Mouse (Mus musculus) limb, embryonic 14.5 days (tissue): Measurements from ENCODE around the gene Vti1a. TPM values are rescaled to one million over a fixed set of nuclear protein-coding genes. Genes with fewer than 3 reads are reported as not detected.

Experiments used
- ATAC-seq: fragments of 200-750 bp; cut with Nextera tagmentation; 2 replicates; pipeline ENCODE4 v1.8.0; 2017; ENCODE audit warnings: low read depth, moderate number of reproducible peaks, moderate TSS enrichment; ENCODE audit not compliant: low FRiP score
- DNase-seq: peaks from one replicate; pipeline ENCODE4 v3.0.0-alpha.2; 2015; ENCODE audit warnings: low spot score
- H3K27ac ChIP-seq: fragments of 300-500 bp; sonication (generic); replicated peaks from 2 replicates; pipeline ENCODE4 v1.5.1; 2014; ENCODE audit warnings: low read depth, mild to moderate bottlenecking, low read length, moderate library complexity, mixed read lengths
- H3K27me3 ChIP-seq: fragments of 300-500 bp; sonication (generic); 2 replicates; pipeline ENCODE4 v1.6.1; 2014; ENCODE audit warnings: low read length, mixed read lengths; ENCODE audit not compliant: control insufficient read depth, insufficient read depth
- H3K36me3 ChIP-seq: fragments of 300-500 bp; sonication (generic); 2 replicates; pipeline ENCODE4 v1.6.1; 2014; ENCODE audit warnings: mild to moderate bottlenecking, low read length, moderate library complexity, mixed read lengths; ENCODE audit not compliant: control insufficient read depth, insufficient read depth
- H3K4me1 ChIP-seq: fragments of 300-500 bp; sonication (generic); 2 replicates; pipeline ENCODE4 v1.6.1; 2014; ENCODE audit warnings: antibody characterized with exemption, low read length, mixed read lengths; ENCODE audit not compliant: control insufficient read depth, insufficient read depth
- H3K4me2 ChIP-seq: fragments of 300-500 bp; sonication (generic); replicated peaks from 2 replicates; pipeline ENCODE4 v1.6.1; 2014; ENCODE audit warnings: low read depth, mild to moderate bottlenecking, low read length, moderate library complexity; ENCODE audit not compliant: severe bottlenecking
- H3K4me3 ChIP-seq: fragments of 300-500 bp; sonication (generic); replicated peaks from 2 replicates; pipeline ENCODE4 v1.5.1; 2014; ENCODE audit warnings: low read length
- H3K9ac ChIP-seq: fragments of 300-500 bp; sonication (generic); 2 replicates; pipeline ENCODE4 v1.6.1; 2014; ENCODE audit warnings: mild to moderate bottlenecking, low read depth, low read length, moderate library complexity; ENCODE audit not compliant: severe bottlenecking
- H3K9me3 ChIP-seq: fragments of 300-500 bp; sonication (generic); 2 replicates; pipeline ENCODE4 v1.6.1; 2016; ENCODE audit warnings: low read length; ENCODE audit not compliant: control insufficient read depth
- POLR2A ChIP-seq: fragments of 200-500 bp; IDR thresholded peaks from 2 replicates; pipeline ENCODE4 v1.8.0; 2012; ENCODE audit warnings: inconsistent platforms, mild to moderate bottlenecking, moderate library complexity, borderline replicate concordance; ENCODE audit not compliant: insufficient read depth, insufficient read length; ENCODE audit errors: extremely low read depth
- WGBS: fragments of 180-500 bp; shearing (Covaris S2); extraction: QIAGEN DNeasy Blood & Tissue Kit; methylation state at CpG from one replicate; pipeline ENCODE4 v1.1.7; 2014; 5-methylcytosine and 5-hydroxymethylcytosine counted together
- polyA plus RNA-seq, 2 experiments: library from polyadenylated mRNA; depleted of rRNA in 1 of 2; stranded (reverse) in 1 of 2; unstranded in 1 of 2; fragments of >200 nt; fragmentation: Nextera tagmentation in 1 of 2; extraction: Ambion mirVana in 1 of 2; gene quantifications; 2 replicates each; pipeline versions ENCODE4 v1.2.1 to v1.2.3; 2012 to 2014

Vti1a gene
- polyA plus RNA-seq, 2 experiments: 14.7 to 22.8 TPM

DNA sequence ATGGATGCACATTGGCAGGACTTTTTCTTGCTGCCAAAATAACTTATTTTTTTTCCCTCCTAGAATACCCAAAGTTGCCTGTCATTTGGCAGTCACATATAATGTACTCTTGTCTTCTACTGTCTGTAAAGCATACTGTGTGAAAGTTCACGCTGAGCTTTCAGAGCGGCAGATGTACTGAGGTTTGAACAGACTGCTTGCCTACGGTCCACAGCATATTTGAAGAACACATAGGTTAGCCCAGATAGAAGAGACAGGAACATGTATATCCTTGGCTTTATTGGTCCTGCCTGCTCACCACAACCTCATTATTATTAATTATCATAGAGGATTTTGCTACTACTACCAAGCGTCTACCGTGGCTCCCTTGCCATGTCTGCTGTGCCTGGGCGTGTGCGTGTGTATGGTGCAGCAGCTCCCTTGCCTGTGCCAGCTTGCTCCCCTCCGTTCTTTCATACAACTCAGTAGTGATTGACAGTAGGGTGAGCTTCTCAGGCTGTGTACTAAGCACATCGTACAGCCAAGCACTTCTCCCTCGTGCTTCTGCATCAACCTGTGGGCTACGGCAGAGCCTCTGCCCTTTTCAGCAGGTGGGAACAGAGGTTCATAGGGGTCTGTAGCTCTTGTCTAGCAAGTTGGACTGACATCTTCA is 107.1 kb downstream of the Vti1a start:
- H3K27me3 ChIP-seq: no peaks in the 10 kb centered on the region
- H3K4me1 ChIP-seq: peaks cover 13% of the 10 kb centered on the region; the same call in 1 of the 2 replicates
- no peak overlapping the region for H3K27ac ChIP-seq
- H3K36me3 ChIP-seq: no peaks in the 10 kb centered on the region
- no peak overlapping the region for H3K4me2 ChIP-seq
- TF ChIP-seq POLR2A: no peak
- DNase-seq (no peak), ATAC-seq (no peak)
- no peak overlapping the region for H3K9ac ChIP-seq
- H3K4me3 ChIP-seq: no peak overlapping the region
- WGBS: 90% methylated on average over 11 of the region's 11 CpGs
- H3K9me3 ChIP-seq: no peaks in the 10 kb centered on the region

DNA sequence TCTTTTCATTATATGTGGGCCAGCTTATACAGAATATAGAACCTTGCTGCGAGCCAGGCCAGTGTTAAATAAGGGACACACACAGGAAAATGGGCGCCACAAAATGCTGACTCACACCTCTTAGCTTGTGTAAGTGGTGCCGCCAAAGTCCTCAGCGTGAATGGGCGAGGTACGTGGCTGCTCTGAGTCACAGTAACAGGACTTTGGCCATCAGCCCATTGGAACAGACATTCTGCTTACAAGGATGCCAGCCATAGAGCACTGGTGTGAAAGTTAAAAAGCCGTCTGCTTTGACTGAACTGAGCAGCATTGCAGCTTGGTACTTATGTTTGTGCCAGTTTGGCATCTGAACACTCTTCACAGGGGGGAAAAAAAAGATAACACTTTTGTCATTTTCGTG is 107.9 kb downstream of the Vti1a start:
- DNase-seq (peak; percentile 27), ATAC-seq (no peak)
- Histone ChIP-seq H3K4me3 (no peak overlapping the region), H3K9ac (no peak overlapping the region), H3K9me3 (no peaks in the 10 kb centered on the region), H3K27me3 (no peaks in the 10 kb centered on the region), H3K4me1 (peaks cover 13% of the 10 kb centered on the region; the same call in 1 of the 2 replicates), H3K27ac (no peak overlapping the region), H3K4me2 (no peak overlapping the region), H3K36me3 (no peaks in the 10 kb centered on the region)
- WGBS: 67% methylated on average over 8 of the region's 8 CpGs
- TF ChIP-seq POLR2A: no peak

DNA sequence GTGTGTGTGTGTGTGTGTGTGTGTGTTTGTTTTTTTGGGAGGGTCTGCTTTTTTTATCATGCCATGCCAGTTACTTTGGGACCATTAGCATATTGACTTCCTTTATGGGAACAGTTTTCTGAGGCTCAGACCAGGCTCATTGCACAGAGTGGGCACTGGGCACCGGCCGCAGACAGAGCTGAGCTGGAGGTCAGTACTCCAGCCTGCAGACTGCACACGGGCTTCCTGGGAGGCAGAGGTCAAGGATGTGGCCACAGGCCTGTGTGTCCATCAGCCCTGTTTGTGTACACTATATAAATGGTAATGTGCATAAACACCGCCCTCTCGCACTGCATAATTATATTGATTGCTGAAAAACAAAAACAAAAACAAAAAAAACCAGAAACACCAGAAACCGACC is 108.4 kb downstream of the Vti1a start:
- Histone ChIP-seq H3K4me2 (no peak overlapping the region), H3K27ac (no peak overlapping the region), H3K4me3 (no peak overlapping the region), H3K36me3 (no peaks in the 10 kb centered on the region), H3K9ac (no peak overlapping the region), H3K4me1 (peaks cover 13% of the 10 kb centered on the region; the same call in 1 of the 2 replicates), H3K9me3 (no peaks in the 10 kb centered on the region), H3K27me3 (no peaks in the 10 kb centered on the region)
- ATAC-seq (no peak), DNase-seq (no peak)
- 80% methylated on average over 6 of the region's 6 CpGs for WGBS
- no peak for TF ChIP-seq POLR2A

DNA sequence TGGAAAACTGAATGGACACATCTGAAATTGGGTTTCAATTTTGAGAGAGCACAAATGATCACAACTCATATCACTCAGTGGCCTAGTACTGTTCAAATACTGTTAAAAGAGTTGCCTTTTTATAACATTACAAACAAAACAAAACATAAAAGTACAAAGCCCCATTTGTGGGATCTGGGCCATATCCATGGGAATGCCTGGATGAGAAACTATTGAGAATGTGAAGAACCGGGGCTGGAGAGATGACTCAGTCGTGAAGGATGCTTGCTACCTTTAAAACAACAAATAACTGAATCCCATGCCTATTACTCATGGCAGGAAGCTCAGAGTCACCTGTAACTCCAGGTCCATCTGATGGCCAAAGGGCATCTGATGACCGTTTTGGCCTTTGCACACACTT is 124.2 kb downstream of the Vti1a start:
- H3K36me3 ChIP-seq: no peaks in the 10 kb centered on the region
- H3K4me1 ChIP-seq: no peaks in the 10 kb centered on the region
- H3K9me3 ChIP-seq: no peaks in the 10 kb centered on the region
- no peak overlapping the region for H3K27ac ChIP-seq
- DNase-seq: no peak
- no peak for TF ChIP-seq POLR2A
- no peak overlapping the region for H3K4me3 ChIP-seq
- H3K4me2 ChIP-seq: no peak overlapping the region
- WGBS: 87% methylated on average over 3 of the region's 3 CpGs
- no peak overlapping the region for H3K9ac ChIP-seq
- ATAC-seq: no peak
- H3K27me3 ChIP-seq: no peaks in the 10 kb centered on the region

DNA sequence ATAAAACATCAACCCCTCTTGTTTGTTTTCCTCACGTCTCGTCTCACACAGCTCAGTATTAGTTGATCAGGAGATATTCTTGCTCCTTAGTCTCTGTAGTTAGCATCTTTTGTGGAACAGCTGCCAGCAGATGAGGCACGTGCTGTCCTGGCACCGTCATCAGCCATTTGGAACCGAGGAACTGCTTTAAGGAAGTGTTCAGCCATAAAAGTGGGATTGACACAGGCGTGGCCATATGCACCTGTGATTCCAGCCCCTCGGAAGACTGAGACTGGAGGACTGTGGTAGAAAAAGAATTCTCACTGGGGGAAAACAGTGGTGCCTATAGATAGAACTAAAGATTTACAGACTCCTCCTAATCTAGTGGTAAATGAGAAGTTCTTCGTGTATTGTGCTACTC is 127.5 kb downstream of the Vti1a start:
- Histone ChIP-seq H3K4me1 (no peaks in the 10 kb centered on the region), H3K27ac (no peak overlapping the region)

More for the DNA sequence above, 127.5 kb downstream of the Vti1a start:
- no peak overlapping the region for H3K4me3 ChIP-seq
- H3K36me3 ChIP-seq: no peaks in the 10 kb centered on the region
- no peaks in the 10 kb centered on the region for H3K9me3 ChIP-seq
- WGBS: 77% methylated on average over 8 of the region's 8 CpGs
- no peak overlapping the region for H3K9ac ChIP-seq
- DNase-seq (no peak), ATAC-seq (no peak)
- no peak for TF ChIP-seq POLR2A
- no peak overlapping the region for H3K4me2 ChIP-seq
- H3K27me3 ChIP-seq: no peaks in the 10 kb centered on the region
